Mouse (Mus musculus) heart, postnatal 25 days (tissue): Measurements from ENCODE around the gene Klc4. TPM values are rescaled to one million over a fixed set of nuclear protein-coding genes. Genes with fewer than 3 reads are reported as not detected.
A peak's percentile ranks its signal among the peaks of the same experiment; 100 is the strongest.

ENCODE experiments used
- DNase-seq: peaks from one replicate; pipeline ENCODE4 v3.0.0; 2022; ENCODE audit warnings: low spot score
- intact Hi-C: fragments of 180-260 bp; cut with DNase I; formaldehyde crosslinking; loops from one replicate; pipeline ENCODE4 v1.15.1; 2025
- total RNA-seq, 2 experiments: library from RNA; stranded (reverse); gene quantifications; 2 replicates each; pipeline ENCODE4 v1.2.3; 2021

The Klc4 gene
- total RNA-seq, 2 experiments from 2014 or later: 26.3 to 27.1 TPM

DNA sequence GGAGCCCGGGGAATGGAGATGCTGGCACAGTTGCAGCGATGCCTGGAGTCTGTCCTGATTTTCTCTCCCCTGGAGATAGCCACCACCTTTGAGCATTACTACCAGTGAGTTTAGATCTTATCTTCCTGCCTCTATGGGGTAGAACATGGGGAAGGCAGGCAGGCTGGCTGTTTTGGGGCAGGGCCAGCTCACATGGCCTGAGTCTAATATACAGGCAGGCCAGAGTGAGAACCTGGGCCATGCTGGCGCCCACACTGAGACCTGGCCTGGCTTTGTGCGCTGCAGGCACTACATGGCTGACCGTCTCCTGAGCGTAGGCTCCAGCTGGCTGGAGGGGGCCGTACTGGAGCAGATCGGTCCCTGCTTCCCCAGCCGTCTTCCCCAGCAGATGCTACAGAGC lies 15.5 kb upstream of the Klc4 start:
- DNase-seq: no peak
- intact Hi-C loops: no loop called here

DNA sequence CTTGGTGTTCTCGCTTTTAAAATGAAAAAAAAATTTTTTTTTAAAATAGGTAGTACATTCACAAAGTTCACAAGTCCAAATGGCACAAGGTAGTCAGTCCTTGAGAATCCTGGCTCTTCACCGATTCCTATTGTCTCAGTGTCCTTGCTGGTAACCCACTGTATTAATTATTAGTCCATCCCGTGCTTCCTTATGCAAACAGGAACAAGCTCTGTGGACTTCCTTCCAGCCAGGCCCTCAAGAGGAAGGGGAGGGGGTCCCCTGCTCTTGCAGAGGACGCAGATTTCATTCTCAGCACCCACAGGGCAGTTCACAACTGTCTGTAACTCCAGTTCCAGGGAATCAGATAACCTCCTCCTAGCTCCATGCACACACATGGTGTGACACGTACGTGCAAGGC lies 10.2 kb upstream of the Klc4 start:
- intact Hi-C loops: no loop called here
- no peak for DNase-seq

DNA sequence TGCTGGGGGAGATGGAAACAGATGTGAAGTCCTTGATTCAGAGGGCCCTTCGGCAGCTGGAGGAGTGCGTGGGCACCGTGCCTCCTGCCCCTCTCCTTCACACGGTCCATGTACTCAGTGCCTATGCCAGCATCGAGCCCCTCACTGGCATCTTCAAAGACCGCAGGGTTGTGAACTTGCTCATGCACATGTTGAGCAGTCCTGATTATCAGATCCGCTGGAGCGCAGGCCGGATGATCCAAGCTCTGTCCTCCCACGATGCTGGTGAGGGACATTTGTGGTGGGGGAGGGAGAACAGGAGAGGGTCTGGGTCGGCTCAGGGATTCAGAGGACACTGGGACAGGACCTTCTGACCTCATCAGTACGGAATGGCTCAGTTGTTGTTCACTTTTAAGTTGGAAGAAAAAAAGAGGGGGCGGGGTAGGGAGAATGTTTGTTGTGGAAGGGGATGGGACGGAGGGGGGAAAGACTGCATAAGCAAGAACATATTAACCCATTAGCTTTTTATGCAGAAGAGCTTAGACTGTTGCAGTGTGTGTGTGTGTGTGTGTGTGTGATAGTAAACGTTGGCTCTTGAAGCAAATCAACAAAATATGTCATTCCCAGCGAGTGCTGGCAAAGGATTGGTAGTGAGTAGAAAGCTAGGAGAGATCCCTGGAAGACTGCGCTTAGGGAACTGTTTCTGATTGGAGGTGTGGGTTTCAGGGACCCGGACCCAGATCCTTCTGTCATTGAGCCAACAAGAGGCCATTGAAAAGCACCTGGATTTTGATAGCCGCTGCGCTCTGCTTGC lies 6.1 kb upstream of the Klc4 start:
- DNase-seq: no peak

DNA sequence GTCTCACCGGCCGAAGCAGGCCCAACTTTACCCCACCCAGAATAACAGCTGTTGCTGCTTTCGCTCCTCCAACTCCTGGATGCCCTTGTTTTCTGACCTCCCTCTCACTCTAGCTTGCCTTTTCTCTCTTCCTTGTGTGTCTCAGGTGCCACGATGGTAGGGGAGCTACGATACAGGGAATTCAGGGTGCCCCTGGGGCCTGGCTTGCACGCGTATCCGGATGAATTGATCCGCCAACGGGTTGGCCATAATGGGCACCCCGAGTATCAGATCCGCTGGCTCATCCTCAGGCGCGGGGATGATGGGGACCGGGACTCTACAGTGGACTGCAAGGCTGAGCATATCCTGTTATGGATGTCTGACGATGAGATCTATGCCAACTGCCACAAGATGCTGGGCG lies 5.5 kb upstream of the Klc4 start:
- intact Hi-C loops: no loop called here
- no peak for DNase-seq

More for the DNA sequence above, 6.1 kb upstream of the Klc4 start:
- intact Hi-C loops: no loop called here

DNA sequence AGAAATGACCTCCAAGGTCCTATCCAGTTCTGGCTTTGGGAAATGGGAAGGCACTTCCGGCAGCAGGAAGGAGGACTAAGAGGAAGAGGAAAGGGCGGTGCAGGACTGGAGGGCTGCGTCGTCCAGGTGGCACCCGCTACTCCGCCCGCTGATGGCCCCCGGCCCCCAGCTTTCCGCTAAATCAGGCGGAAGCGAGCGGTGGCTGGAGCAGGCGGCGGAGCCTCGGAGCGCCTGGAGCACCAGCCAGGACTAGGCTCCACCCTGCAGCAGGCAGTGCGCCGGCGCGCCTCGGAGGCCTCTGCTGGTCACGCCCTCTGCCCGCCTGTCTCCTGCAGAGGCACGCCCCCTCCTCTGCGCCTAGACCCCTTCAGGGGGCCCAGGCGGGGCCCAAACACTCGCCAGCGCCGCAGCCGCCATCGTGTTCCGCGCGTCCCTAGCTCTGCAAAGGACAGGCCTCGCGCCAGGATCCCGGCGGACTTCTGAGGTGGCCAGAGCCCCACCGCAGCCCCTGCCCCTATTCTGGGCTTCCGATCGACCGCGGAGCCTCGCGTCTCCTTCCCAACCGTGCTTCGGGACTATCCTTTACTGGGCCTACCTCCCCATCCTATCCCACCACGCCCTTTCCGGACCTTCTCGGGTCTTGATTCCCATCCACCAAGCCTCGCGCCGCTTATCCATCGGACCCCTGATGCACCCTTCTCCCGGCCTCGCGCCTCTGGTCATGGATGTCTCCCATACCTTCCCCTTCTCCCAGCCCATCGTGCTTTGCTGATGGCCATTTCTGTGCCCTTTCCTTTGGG lies 4.6 kb upstream of the Klc4 start, which contains the start of gene Cul7:
Gene Cul7 (plus strand): TSS at position 106 of the 800 bp plus-strand sequence.
- intact Hi-C loops: no loop called here

DNA sequence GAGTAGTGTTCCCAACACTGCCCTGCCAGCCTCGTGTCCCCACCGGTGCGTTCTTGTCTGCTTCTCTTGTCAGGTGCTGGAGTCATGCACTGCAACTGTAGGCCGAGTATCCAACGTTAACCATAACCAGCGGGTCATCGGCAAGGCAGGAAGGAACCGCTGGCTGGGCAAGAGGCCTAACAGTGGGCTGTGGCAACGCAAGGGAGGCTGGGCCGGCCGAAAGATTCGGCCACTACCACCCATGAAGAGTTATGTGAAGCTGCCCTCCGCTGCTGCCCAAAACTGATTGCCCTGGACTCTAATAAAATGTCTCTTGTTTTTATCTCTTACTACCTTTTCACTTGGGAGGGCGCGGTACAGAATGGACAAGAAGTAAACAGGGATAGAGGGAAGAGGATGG lies 4.0 kb upstream of the Klc4 start:
- no peak for DNase-seq
- intact Hi-C loops: loop anchor here (2.0 kb wide), 1 partner anchor 31 kb away; the partner anchor contains the start of gene Klhdc3

More for the DNA sequence above, 4.6 kb upstream of the Klc4 start, which contains the start of gene Cul7:
- peak; percentile 91 for DNase-seq

DNA sequence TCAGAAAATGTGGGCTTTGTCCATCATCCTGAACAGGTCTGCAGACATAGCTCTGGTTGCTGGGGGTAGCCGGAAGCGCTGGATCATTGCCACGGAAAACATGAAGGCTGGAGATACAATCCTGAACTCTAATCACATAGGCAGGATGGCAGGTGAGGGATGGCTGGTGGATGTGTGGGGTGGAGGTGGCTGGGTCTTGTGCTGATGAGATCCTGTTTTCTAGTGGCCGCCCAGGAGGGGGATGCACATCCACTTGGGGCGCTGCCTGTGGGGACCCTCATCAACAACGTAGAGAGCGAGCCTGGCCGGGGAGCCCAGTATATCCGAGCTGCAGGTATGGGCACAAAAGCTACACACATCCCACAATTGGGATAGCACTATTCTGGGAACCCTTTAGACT lies 2.6 kb upstream of the Klc4 start:
- no peak for DNase-seq
- intact Hi-C loops: loop anchor here (2.0 kb wide), 1 partner anchor 32 kb away; the partner anchor contains the start of gene Klhdc3

DNA sequence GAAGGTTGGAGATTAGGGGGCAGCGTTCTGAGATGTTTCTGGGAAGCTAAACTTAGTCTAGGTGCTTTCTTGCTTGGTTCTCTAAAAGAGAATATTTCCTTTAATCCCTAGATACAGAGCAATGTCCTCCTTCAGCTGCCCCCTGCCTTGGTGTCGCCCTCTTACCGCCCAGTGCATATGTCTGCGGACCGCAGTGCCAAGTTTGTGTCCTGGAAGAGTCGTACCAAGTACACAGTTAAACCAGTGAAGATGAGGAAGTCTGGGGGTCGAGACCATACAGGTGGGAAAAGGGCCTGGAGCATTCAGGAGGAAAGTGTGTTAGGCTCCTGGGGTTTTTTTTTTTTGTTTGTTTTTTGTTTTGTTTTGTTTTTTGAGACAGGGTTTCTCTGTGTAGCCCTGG lies 1.5 kb upstream of the Klc4 start:
- intact Hi-C loops: loop anchor here (2.0 kb wide), 1 partner anchor 66 kb away; no protein-coding TSS in a partner anchor
- no peak for DNase-seq

DNA sequence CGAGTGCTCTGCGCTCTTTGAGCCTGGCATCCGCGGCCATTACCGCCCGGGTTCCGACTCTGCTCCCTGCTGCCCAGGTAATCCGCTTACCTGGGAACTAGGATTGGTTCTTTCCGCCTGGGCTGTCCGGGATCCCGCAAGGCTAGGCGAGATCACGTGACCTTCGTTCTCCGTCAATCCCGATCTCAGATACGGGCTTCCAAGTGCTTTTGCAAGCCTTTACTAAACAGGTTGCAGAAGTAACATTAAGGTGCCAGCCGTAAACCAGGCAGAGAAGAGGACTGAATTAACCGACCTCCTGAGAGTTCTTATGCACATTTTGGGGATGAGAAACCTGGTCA lies 470 bp upstream of the Klc4 start:
- intact Hi-C loops: loop anchor here (2.0 kb wide), 1 partner anchor 67 kb away; no protein-coding TSS in a partner anchor
- DNase-seq: no peak

DNA sequence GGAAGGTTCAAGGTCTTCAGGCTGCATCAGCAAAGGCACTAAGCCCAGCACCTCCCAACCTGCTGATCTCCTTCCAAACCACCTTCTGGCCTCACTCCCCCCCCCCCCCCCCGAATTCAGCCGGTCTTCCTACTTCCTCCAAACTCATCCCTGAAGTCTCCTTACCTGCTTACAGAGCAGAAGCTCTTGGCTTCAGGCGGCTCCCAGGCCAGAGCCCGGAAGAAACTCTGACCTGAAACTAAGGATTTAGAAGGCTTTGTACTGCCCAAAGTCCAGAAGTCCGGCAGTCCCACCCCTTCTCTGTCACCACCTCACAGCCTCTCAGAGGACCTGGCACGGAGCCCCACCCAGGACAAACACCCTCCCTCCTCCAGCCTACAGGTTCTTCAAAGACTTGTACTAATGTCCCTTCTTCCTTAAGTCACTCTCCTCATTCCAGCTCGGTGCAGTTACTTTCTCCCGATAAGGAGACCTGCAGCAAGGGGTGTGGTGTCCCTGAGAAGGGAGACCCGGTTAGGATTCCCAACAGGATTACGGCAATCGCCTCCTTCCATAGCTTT lies 826 bp downstream of the Klc4 start:
- intact Hi-C loops: loop anchor here (2.0 kb wide), 1 partner anchor 88 kb away; the partner anchor contains the start of gene Srf
- no peak for DNase-seq

DNA sequence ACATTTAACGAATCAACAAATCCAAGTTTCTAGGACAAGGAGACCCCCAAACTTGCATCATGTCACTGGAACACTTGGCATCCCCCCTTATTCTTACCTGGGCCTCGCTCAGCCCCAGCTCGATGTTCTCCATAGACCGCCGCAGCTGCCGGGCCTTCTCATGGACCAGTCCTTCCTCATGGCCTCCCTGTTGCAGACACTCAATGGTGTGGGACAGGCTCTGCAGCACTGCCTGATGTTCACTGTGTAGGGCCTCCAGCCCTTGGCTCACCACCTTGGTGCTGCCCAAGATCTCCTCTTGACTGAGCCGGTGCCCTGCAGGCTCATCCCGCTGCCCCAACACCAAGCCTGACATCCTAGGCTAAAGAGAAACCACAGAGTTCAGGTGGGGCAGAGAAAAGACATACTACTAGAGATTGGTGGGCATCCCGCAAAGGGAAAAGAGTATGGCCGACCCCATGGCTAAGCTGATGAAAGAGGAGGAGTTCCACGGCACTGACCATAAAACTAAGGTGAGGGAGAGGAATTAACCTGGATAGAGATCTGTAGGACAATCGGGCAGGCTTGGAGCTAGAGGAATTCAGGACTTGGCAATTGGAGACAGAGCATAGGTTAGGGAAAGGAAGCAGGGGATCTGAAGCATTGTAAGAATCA lies 1.5 kb downstream of the Klc4 start:
- DNase-seq: no peak
- intact Hi-C loops: loop anchor here (2.0 kb wide), 1 partner anchor 87 kb away; the partner anchor contains the start of gene Srf

DNA sequence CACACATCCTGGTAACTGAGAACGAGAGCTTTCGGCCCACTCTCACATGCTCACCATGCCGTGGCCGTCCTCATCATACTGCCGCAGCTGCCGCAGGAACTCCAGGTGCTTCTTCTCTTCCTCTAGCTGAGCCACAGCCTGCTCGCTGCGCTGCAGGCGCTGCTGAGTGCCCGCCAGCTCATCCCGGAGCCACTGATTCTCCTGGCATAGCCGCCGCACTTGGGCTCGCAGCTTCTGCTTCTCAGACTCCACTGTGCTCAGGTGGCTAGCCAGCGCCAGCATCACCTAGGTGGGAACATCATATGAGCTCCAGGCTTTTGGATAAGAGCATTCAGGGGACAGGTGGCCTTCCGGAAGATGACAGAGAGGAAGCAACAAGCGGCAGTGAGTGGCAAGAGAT lies 3.8 kb downstream of the Klc4 start:
- intact Hi-C loops: no loop called here

DNA sequence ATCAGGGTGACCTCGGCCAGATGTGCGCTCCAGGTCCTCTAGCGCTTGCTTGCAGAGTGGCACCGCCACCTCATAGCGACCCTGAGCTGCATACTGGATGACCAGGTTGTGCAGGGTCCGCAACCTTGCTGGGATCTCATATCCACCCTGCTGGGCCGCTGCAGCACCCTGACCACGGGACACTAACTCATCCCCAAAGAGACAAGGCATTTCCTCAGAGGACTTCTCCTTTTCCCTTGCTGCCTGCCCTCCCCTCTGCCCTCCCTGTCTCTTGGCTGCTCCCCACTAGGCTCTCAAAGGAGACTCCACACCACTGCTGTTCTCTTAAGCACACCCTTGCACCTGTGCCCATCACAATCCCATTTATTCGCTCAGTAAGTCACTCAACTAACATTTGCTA lies 5.9 kb downstream of the Klc4 start:
- no peak for DNase-seq
- intact Hi-C loops: loop anchor here (5.0 kb wide), 1 partner anchor 38 kb away; no protein-coding TSS in a partner anchor

More for the DNA sequence above, 3.8 kb downstream of the Klc4 start:
- no peak for DNase-seq

DNA sequence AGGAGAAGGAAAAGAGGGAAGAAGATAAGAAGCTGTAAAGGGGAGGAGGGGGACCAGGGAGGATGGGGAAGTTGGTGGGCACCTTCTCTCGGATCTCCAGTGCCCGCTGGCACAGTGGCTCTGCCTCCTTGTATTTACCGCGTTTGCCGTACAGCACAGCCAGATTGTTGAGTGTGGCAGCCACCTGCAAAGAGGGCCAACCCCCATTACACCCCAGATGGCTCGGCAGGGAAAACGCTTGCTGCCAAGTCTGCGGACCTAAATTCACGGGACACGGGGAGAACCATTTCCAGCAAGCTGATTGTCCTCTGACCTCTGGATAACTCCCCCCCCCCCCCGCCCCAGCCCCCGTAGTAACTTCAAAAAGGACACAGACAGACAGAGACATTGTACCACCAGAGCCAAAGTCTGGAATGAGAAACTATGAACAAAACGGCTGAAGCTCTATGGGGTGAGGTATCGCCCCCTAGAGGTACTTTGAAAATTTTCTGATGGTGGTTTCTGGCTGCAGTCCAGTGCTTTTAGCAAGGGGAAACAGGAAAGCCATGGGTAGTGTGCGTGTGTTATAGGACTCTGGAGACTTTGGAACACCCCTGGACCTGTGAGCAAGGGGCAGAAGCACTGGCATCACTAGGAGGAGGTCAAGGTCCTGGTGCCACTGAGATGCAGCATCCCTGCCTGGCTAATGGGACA lies 8.8 kb downstream of the Klc4 start:
- no peak for DNase-seq

DNA sequence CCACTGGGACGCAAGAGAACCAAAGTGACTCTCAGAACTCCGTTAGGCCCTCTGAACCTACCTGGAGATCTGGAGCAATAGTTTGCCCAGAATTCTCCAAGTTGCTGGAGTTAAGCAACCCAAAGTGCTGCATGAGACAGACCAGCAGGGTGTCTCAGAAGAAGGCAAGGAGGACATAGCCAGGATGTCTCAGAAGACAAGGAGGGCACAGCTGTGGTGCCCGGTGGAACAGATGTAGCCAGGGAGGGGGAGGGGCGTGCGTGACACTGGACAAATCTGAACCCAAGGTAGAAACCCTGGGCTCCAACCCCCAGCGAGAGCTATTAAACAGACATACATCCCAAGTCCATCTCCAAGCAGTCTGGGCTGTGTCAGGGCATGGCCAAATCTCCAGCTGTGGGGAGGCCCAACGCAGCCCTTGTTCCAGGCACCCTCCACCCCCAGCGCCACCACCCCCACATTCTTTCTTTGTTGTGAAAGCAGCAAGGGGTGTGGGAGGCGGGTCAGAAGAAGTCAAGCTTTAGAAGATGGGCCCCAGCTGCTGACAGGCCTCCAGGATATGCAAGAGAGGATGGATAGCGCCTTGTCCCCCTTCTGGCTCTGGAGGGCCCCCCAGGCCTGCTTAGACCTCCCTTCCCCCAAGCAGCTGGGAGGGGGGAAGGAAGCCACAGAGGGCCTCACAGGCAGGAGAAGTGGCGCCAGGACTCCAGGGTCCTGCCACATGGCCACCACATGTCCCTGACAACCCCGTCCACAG lies 16.0 kb downstream of the Klc4 start:
- peak; percentile 55 for DNase-seq
- intact Hi-C loops: no loop called here

More for the DNA sequence above, 8.8 kb downstream of the Klc4 start:
- intact Hi-C loops: loop anchor here (2.0 to 5.0 kb wide), 2 partner anchors 35 to 112 kb away; no protein-coding TSS in a partner anchor

DNA sequence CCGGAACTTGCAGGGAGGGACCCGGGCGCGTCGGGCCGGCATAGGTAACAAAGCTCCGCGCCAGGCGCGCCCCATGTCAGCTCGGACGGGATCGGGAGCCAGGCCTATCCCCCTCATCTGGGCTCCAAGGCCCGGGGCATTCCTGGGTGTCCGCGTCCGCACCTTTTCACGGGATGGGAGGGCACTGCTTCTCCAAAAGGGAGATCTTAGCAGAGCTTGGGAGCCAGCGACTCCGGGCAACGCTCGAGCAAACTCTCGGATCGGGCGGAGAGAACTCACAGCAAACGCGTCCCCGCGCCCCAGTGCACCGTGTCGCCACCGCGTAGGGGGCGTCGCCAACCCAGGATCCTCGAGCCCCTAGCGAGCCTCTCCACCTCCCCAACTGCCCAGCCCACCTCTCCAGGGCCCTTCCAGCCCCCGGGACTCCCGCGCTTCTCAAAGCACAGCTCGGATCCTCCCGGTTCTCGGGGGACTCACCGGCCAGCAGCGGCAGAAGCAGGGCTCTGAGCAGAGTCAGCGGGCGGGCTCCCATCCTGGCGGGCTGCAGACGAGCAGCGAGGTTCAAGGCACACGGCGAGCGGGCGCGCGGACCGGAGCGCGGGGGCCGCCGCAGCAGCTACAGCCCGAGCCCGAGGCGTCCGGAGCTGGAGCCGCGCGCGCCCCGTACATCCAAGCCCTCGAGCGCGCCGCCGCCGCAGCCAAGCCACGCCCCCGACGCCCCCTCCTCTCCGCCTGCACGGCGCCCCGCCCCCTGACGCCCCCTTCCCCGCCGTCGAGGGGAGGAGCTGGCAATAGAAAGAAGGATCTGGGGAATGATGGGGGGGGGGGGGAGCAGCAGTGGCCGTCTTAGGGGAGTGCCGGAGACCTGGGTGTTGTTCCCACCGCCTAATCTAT lies 16.8 kb downstream of the Klc4 start, which contains the start of gene Ptk7:
Gene Ptk7 (minus strand): TSS at position 714 of the 894 bp plus-strand sequence.
- no peak for DNase-seq
- intact Hi-C loops: no loop called here

DNA sequence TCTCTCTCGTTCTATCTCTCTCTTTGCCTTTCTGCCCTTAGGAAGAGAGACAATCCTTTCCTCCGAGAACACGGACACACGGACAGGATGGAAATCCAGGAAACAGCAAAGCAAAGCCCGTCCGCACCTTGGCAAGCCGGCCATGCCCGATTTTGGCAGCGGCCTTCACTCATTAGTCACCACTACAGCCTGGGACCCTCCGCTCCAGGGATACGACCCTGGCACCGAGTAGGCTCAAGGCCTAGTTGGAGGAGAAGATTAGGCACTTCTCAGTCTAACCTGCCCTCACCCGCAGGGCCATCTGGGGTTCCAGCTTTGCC lies 17.4 kb downstream of the Klc4 start:
- no peak for DNase-seq
- intact Hi-C loops: no loop called here

DNA sequence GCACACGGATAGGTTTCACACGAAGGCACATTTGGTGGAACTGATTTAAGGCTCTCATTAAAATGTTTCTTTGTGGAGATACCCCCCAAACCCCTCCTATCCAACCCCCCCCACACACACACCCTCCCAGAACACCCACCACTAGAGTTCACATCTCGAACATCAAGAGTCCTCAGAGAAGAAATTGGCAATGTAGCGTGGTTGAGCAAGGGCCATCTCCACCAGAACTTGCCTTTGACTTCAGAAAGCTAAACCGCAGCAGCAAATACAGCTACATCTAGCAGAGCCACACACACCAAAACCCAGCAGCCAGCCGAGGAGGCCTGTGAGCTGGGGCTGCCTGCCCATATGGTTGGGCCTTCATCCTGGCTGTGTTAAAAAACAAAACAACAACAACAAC lies 18.4 kb downstream of the Klc4 start:
- DNase-seq: no peak
- intact Hi-C loops: no loop called here
